Mouse (Mus musculus): ENCODE results near the gene Ppp1r16b. TPM values are rescaled to one million over a fixed set of nuclear protein-coding genes. Genes with fewer than 3 reads are reported as not detected.

The Ppp1r16b gene
- polyA plus RNA-seq, 1 experiment from 2014 or later = 6.0 TPM

DNA sequence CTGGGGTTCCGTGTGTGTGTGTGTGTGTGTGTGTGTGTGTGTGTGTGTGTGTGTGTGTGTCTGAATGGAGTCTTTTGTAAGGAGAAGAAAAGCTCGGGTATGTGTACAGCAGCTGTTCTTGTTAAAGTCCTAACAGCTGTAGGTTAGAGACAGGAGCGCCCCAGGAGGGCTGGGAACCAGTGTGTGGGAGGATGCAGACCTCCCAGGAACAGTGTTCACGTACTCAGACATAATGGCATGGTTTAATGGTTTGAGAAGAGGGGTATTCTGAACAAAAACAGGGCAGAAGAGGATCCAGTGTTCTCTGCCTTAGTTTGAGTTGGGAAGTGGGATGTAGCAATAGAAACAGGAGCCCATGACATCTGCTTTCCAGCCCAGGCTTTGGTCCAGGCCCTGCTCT is 134.1 kb downstream of the Ppp1r16b start:
- Histone ChIP-seq H3K27me3 (ENCODE audit: control insufficient read depth, insufficient read depth, low read length) (no peaks in the 10 kb centered on the region), H3K9me3 (ENCODE audit: control insufficient read depth, low read depth, low read length) (no peaks in the 10 kb centered on the region), H3K4me3 (ENCODE audit: low read depth, low read length) (no peak overlapping the region), H3K27ac (ENCODE audit: low read length) (no peak overlapping the region), H3K4me2 (replicated peaks; ENCODE audit: low read depth, low read length) (no peak overlapping the region), H3K4me1 (ENCODE audit: control insufficient read depth, insufficient read depth, low read length) (0 out of 2 replicates have a peak, but pooled peaks cover 3% of the 10 kb centered on the region), H3K9ac (replicated peaks; ENCODE audit: low read depth, low read length) (no peak overlapping the region), H3K36me3 (ENCODE audit: control insufficient read depth, insufficient read depth, low read length) (peaks cover 9% of the 10 kb centered on the region; the same call in 1 of the 2 replicates)
- 58% methylated on average over 4 of the region's 4 CpGs for WGBS
- no peak for ATAC-seq (ENCODE audit: insufficient number of reproducible peaks, insufficient read depth, low FRiP score, low read depth)

- WGBS = 93% methylated on average over 8 of the region's 8 CpGs
- Histone ChIP-seq H3K36me3 (ENCODE audit: control insufficient read depth, insufficient read depth, low read length) (peaks cover 9% of the 10 kb centered on the region; the same call in 1 of the 2 replicates), H3K27ac (ENCODE audit: low read length) (no peak overlapping the region), H3K4me3 (ENCODE audit: low read depth, low read length) (no peak overlapping the region), H3K27me3 (ENCODE audit: control insufficient read depth, insufficient read depth, low read length) (no peaks in the 10 kb centered on the region), H3K9ac (replicated peaks; ENCODE audit: low read depth, low read length) (no peak overlapping the region), H3K9me3 (ENCODE audit: control insufficient read depth, low read depth, low read length) (no peaks in the 10 kb centered on the region), H3K4me1 (ENCODE audit: control insufficient read depth, insufficient read depth, low read length) (no peaks in the 10 kb centered on the region), H3K4me2 (replicated peaks; ENCODE audit: low read depth, low read length) (no peak overlapping the region)
- no peak for ATAC-seq (ENCODE audit: insufficient number of reproducible peaks, insufficient read depth, low FRiP score, low read depth)
Measured at GRCm38 (mm10) chr2:158800788-158801187, 135.6 kb downstream of the Ppp1r16b start.

GRCm38 (mm10) chr2:158803575-158803974 is 138.4 kb downstream of the Ppp1r16b start:
- Histone ChIP-seq H3K9me3 (ENCODE audit: control insufficient read depth, low read depth, low read length) (no peaks in the 10 kb centered on the region), H3K4me3 (ENCODE audit: low read depth, low read length) (no peak overlapping the region), H3K36me3 (ENCODE audit: control insufficient read depth, insufficient read depth, low read length) (peaks cover 12% of the 10 kb centered on the region; the same call in 1 of the 2 replicates), H3K27me3 (ENCODE audit: control insufficient read depth, insufficient read depth, low read length) (no peaks in the 10 kb centered on the region), H3K9ac (replicated peaks; ENCODE audit: low read depth, low read length) (no peak overlapping the region), H3K4me2 (replicated peaks; ENCODE audit: low read depth, low read length) (no peak overlapping the region), H3K27ac (ENCODE audit: low read length) (no peak overlapping the region), H3K4me1 (ENCODE audit: control insufficient read depth, insufficient read depth, low read length) (no peaks in the 10 kb centered on the region)
- ATAC-seq (ENCODE audit: insufficient number of reproducible peaks, insufficient read depth, low FRiP score, low read depth) = no peak
- 83% methylated on average over 8 of the region's 8 CpGs for WGBS

DNA sequence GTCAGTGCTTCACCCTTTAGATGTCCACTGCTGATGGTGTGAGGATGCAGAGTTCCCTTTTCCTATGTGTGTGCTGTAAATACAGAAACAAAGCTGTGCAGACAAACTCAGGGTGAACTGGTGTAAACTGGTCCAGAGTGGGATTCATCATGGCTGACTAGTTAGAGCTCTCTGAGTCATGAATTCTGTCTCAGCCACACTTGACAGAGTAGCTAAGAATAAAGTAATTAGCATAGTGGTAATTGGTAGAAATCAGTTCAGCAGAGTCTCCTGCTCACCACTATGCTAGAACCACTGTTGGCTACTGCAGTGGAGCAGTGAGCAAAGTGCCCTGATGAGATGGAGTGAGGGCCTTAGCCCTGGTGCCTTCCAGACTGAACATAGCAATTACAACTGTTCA is 150.5 kb downstream of the Ppp1r16b start:
- Histone ChIP-seq H3K27me3 (ENCODE audit: control insufficient read depth, insufficient read depth, low read length) (no peaks in the 10 kb centered on the region), H3K27ac (ENCODE audit: low read length) (no peak overlapping the region), H3K9me3 (ENCODE audit: control insufficient read depth, low read depth, low read length) (no peaks in the 10 kb centered on the region), H3K36me3 (ENCODE audit: control insufficient read depth, insufficient read depth, low read length) (peaks cover 12% of the 10 kb centered on the region; the same call in 1 of the 2 replicates), H3K4me2 (replicated peaks; ENCODE audit: low read depth, low read length) (no peak overlapping the region), H3K4me3 (ENCODE audit: low read depth, low read length) (no peak overlapping the region), H3K4me1 (ENCODE audit: control insufficient read depth, insufficient read depth, low read length) (no peaks in the 10 kb centered on the region), H3K9ac (replicated peaks; ENCODE audit: low read depth, low read length) (no peak overlapping the region)
- no peak for ATAC-seq (ENCODE audit: insufficient number of reproducible peaks, insufficient read depth, low FRiP score, low read depth)

MicroRNAs encoded within 50 kb of the gene (microRNA counts, 519-probe panel; counts per million panel counts)
- not detected for microRNA mmu-miR-3474

Small RNA genes lying within 50 kb of the gene (microRNA-seq; reads per million reads assigned to microRNA genes)
- gene Gm26141 (not detected), gene Mir3474 (1.6 reads per million)

Other genes with a start within 250 kb of the Ppp1r16b start
- gene Adig, start 162.8 kb upstream of the Ppp1r16b start, polyA plus RNA-seq (2014; fragmentation: Nextera tagmentation; extraction: Ambion mirVana) = 0.77 and 1.2 TPM in 2 replicates
- 1.4 and 1.7 TPM in 2 replicates for gene Arhgap40, start 152.6 kb upstream of the Ppp1r16b start, polyA plus RNA-seq (2014; fragmentation: Nextera tagmentation; extraction: Ambion mirVana)
- gene Slc32a1, start 54.6 kb upstream of the Ppp1r16b start, polyA plus RNA-seq (2014; fragmentation: Nextera tagmentation; extraction: Ambion mirVana) = not detected in 2 replicates
- gene Actr5, start 40.5 kb upstream of the Ppp1r16b start, polyA plus RNA-seq (2014; fragmentation: Nextera tagmentation; extraction: Ambion mirVana) = 10.5 and 14.8 TPM in 2 replicates
- 46.3 and 50.4 TPM in 2 replicates for gene Fam83d, start 102.7 kb downstream of the Ppp1r16b start, polyA plus RNA-seq (2014; fragmentation: Nextera tagmentation; extraction: Ambion mirVana)
- gene Dhx35, start 129.4 kb downstream of the Ppp1r16b start, polyA plus RNA-seq (2014; fragmentation: Nextera tagmentation; extraction: Ambion mirVana) = 16.0 and 16.4 TPM in 2 replicates

All from stomach, embryonic 14.5 days (tissue).